Mouse (Mus musculus) testis, postnatal 14 days (tissue): ENCODE data around the gene Spink4.
A peak's percentile ranks its signal among the peaks of the same experiment; 100 is the strongest.

Experiments
- DNase-seq: peaks from one replicate; pipeline ENCODE4 v3.0.0; 2021; ENCODE audit warnings: low spot score

Gene Spink4

GRCm38 (mm10) chr4:40963536-40963935 is 43.7 kb downstream of the Spink4 start:
- DNase-seq = no peak

DNA sequence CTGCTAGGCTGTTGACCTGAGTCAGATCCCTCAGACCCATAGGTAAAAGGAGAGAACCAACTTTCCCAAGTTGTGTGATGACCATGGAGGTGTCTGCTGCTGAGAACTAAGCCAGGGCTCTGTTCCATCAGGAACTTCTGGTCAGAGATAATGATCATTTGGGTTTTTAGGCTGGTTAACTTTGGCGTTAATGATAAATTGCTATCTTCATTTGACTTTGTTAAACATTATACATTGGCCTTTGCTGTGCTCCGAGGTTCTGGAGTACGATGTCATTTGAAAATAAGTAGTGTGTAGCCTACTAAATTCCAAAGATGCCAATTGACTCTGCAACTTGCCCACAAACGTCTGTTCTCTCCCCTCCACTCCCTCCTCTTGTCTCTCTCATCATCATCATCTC is 49.3 kb downstream of the Spink4 start:
- DNase-seq = no peak

DNA sequence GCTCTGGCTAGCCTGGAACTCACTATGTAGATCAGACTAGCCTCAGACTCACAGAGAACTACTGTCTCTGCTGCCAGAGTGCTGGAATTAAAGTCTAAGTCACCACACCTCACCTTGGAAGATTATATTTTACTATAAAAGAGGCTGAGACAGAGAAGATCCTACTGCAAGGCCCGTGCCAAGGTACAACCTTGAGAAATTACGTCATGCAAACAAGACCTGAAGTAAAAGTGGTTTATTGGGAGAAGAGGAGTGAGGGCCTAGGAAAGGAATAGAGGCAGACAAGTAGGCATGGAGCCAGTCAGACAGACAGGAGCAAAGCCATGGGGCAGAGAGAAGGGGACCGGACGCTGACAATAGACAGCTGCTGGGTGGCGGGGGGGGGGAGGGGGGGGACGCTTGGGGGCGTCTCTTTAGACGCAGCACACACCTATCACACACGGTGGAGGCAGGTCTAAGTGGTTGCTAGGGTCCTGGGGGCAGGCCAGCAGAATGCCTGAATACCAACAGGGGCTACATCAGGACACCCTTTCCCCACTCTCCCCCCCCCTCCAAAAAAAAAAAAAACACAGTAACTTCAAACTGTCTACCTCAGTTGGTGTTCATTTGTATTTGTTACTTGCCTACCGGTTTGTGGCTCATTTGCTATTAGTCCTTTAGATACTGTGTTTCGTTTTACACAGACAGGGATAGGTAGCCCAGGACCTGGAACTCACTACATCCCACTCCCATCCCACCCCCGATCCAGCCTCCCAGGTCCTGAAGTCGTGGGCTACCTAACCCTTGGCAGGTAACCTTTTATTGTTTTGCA is 50.1 kb downstream of the Spink4 start:
- peak; percentile 29 for DNase-seq

GRCm38 (mm10) chr4:40970592-40970841 is 50.7 kb downstream of the Spink4 start:
- no peak for DNase-seq

DNA sequence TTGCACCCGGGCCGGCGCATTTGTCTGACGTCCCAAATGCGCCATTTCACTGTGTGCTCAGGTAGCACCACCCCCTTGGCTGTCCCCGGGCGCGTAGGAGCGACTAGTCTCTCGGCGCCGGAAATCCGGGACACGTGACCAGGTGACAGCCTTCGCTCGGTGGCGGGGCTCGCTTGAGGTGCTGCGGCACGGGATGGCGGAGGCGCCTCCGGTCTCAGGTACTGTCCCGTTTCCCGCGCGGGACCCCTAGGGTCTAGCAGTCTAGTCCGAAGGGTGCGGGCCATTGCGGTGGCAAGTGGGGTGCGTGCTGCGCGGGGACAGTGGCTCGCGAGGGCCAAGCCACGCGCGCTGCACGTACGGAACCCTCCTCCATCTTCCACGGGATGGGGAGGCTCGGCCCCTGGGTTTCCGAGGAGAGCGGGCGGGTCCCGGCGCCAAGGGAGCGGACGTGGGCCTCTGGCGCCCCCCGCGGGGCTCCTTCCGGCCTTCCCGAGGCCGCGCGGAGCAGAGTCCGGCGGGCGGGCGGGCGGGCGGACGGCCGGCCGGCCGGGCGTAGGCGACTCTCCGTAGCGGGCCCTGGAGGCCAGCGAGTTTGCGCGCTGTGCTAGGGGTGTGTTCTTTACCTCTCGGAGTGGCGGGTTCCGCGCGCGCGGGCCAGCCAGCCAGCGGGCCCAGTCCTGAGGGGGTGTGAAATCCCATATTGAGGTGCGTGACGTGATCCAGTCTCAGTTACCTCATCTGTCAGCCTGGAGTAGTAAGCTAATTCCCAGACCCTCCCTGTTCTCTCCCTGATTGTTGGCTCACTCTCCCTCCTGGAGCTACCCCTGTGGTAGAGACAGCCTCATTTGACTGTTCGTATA is 51.2 kb downstream of the Spink4 start, which contains the start of gene Nfx1:
Nfx1 (plus strand) TSS at position 65 of the 860 bp plus-strand sequence.
- DNase-seq = peak; percentile 96

- DNase-seq = peak; percentile 63
These were observed 51.9 kb downstream of the Spink4 start for GRCm38 (mm10) chr4:40971744-40972143.

DNA sequence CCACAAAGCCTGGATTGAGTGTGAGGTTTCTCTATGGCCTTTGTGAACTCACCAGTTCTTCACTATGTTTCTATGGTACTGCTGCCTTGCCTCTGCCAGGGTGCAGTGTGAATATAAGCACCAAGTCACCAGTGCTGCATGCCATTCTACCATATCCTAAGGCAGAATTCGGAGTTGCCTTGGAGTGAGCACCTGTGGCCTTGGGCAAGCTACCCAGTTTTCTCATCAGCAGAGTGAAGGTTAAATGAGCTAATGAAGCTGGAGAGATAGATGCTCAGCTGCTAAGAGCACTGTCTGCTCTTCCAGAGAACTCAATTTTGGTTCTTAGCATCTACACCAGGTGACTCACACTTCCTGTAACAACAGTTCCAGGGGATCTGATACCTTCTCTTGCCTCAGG is 54.2 kb downstream of the Spink4 start:
- no peak for DNase-seq

GRCm38 (mm10) chr4:40975678-40976077 is 55.8 kb downstream of the Spink4 start:
- DNase-seq = no peak

GRCm38 (mm10) chr4:40976651-40977050 is 56.8 kb downstream of the Spink4 start:
- no peak for DNase-seq

- no peak for DNase-seq
These were observed 59.6 kb downstream of the Spink4 start for GRCm38 (mm10) chr4:40979430-40979829.
